Mouse (Mus musculus) lung, postnatal 0 days (tissue): ENCODE data around the gene Mfsd6. TPM values are rescaled to one million over a fixed set of nuclear protein-coding genes. Genes with fewer than 3 reads are reported as not detected.

Source experiments
- ATAC-seq: fragments of 200-750 bp; cut with Nextera tagmentation; 2 replicates; pipeline ENCODE4 v1.8.0; 2017; ENCODE audit warnings: moderate library complexity
- DNase-seq: peaks from one replicate; pipeline ENCODE4 v3.0.0-alpha.2; 2016; ENCODE audit warnings: low spot score
- H3K27ac ChIP-seq: fragments of 300-500 bp; sonication (generic); 2 replicates; pipeline ENCODE4 v1.5.1; 2014; ENCODE audit warnings: antibody characterized with exemption, mild to moderate bottlenecking, low read length, mixed read lengths
- H3K27me3 ChIP-seq: fragments of 300-500 bp; sonication (generic); replicated peaks from 2 replicates; pipeline ENCODE4 v1.6.1; 2014; ENCODE audit warnings: low read length, mixed read lengths; ENCODE audit not compliant: insufficient read depth
- H3K36me3 ChIP-seq: fragments of 300-500 bp; sonication (generic); 2 replicates; pipeline ENCODE4 v1.6.1; 2014; ENCODE audit warnings: low read length, mixed read lengths; ENCODE audit not compliant: insufficient read depth
- H3K4me1 ChIP-seq: fragments of 300-500 bp; sonication (generic); 2 replicates; pipeline ENCODE4 v1.6.1; 2014; ENCODE audit warnings: antibody characterized with exemption, low read depth, low read length, mixed read lengths; ENCODE audit not compliant: insufficient read depth
- H3K4me2 ChIP-seq: fragments of 300-500 bp; sonication (generic); replicated peaks from 2 replicates; pipeline ENCODE4 v1.6.1; 2014; ENCODE audit warnings: low read depth, mild to moderate bottlenecking, low read length, moderate library complexity, mixed read lengths
- H3K4me3 ChIP-seq: fragments of 300-500 bp; sonication (generic); 2 replicates; pipeline ENCODE4 v1.5.1; 2014; ENCODE audit warnings: low read depth, low read length
- H3K9ac ChIP-seq: fragments of 300-500 bp; sonication (generic); replicated peaks from 2 replicates; pipeline ENCODE4 v1.6.1; 2014; ENCODE audit warnings: low read depth, mild to moderate bottlenecking
- H3K9me3 ChIP-seq: fragments of 300-500 bp; sonication (generic); 2 replicates; pipeline ENCODE4 v1.6.1; 2016; ENCODE audit warnings: low read length, mixed read lengths
- CTCF ChIP-seq: IDR thresholded peaks from 2 replicates; pipeline ENCODE4 v1.5.1; 2016; ENCODE audit warnings: antibody characterized with exemption, mild to moderate bottlenecking
- EP300 ChIP-seq: IDR thresholded peaks from 2 replicates; pipeline ENCODE4 v1.6.1; 2016; ENCODE audit warnings: antibody characterized with exemption, mild to moderate bottlenecking, control low read depth
- WGBS: fragments of 180-500 bp; shearing (Covaris S2); extraction: QIAGEN DNeasy Blood & Tissue Kit; methylation state at CpG from one replicate; pipeline ENCODE4 v1.1.7; 2014; 5-methylcytosine and 5-hydroxymethylcytosine counted together
- polyA plus RNA-seq: library from polyadenylated mRNA; unstranded; fragments of >200 nt; fragmentation: Nextera tagmentation; extraction: Ambion mirVana; gene quantifications from 2 replicates; pipeline ENCODE4 v1.2.1, GENCODE M21; 2015

Mfsd6 gene
- polyA plus RNA-seq, 1 experiment from 2014 or later: 4.2 TPM

DNA sequence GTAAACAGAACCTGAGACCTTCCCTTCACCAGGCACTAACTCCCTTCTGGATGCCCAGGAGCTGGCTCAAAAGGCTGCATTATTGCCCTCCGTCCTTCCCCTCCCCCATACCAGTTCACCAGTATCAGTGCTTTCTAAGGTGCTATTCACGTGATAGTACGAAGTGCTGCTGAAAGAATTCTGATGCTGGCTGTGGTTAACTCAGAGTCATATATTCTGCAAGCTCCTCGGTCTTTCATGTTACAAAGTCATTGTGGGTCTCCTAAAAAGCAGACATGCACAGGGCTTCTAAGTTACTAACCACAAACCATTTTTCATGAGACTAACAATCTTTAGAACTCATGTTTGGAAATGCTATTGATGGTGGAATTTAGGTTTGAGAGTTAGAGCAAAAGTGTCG lies 77.2 kb downstream of the Mfsd6 start:
- Histone ChIP-seq H3K27ac (no peak overlapping the region), H3K9me3 (no peaks in the 10 kb centered on the region), H3K4me3 (no peak overlapping the region), H3K4me2 (no peak overlapping the region), H3K36me3 (no peaks in the 10 kb centered on the region), H3K9ac (no peak overlapping the region), H3K27me3 (no peaks in the 10 kb centered on the region), H3K4me1 (peaks cover 5% of the 10 kb centered on the region)
- TF ChIP-seq EP300: no peak
- no peak for TF ChIP-seq CTCF
- DNase-seq (no peak), ATAC-seq (no peak)
- 85% methylated on average over 5 of the region's 5 CpGs for WGBS

DNA sequence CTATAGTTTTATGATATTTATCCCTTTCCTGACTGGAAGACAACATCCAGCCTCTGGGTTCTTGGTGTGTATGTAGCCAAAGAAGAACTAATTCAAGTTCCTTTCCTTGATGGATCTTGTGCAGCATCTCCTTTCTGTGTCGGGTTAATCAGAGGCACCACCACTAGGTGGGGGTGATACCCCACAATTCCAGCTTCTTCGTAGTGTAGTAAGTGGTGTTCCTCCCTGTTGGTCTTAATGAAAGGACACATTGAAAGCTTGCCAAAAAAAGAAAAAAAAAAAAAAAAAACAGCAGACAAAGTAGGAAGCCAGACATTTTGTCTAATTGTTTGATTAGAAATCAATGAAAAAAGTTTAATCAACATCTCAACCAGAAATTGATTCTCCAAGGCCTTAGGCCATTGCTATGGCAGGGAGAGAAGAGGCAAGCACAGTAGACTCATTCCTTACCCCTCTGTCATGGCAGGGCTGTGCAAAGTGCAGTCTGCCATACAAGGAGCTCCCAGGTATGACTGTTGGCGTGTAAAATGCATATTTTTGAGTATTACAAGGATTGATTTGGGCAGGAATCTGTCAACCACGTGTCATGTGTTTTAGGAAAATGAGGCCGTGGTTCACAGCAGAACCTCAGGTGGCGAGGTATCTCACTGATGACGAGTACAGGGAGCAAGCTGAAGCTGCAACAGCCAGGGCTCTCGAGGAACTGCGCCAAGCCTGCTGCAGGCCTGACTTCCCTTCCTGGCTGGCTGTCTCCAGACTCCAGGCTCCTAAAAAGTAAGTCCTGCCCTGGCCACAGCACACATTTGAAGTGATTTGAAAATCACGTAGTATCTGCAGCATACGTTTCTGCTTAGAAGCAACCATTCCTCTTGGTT lies 78.9 kb downstream of the Mfsd6 start:
- H3K36me3 ChIP-seq: no peaks in the 10 kb centered on the region
- peaks cover 5% of the 10 kb centered on the region for H3K4me1 ChIP-seq
- no peaks in the 10 kb centered on the region for H3K9me3 ChIP-seq
- no peak overlapping the region for H3K9ac ChIP-seq
- peak; percentile 85 for DNase-seq
- no peaks in the 10 kb centered on the region for H3K27me3 ChIP-seq
- H3K4me3 ChIP-seq: no peak overlapping the region
- no peak overlapping the region for H3K4me2 ChIP-seq
- WGBS: 76% methylated on average over 11 of the region's 11 CpGs
- H3K27ac ChIP-seq: no peak overlapping the region
- TF ChIP-seq CTCF: peak; percentile 87
- no peak for TF ChIP-seq EP300
- peak; percentile 85 for ATAC-seq

DNA sequence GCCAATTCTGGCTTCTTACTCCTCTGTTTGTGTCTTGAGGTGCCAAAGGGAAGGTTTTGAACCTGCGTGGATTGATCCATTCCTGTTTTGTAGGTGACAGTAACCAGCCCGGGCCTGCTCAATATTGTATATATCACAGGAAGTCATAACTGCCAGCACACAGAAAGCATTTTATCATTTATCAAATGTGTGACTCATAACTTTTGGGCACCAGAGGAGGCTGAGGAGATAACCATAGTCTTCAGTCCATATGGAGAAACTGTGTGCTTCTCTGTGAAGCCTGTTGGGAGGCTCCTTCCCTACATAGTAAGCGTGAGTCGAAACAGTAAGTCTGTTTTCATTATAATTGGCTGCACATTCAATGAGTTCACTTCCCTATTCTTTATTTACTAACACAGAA lies 86.5 kb downstream of the Mfsd6 start:
- TF ChIP-seq EP300 (no peak), CTCF (no peak)
- DNase-seq: no peak
- Histone ChIP-seq H3K27me3 (no peaks in the 10 kb centered on the region), H3K36me3 (no peaks in the 10 kb centered on the region), H3K9me3 (no peaks in the 10 kb centered on the region), H3K4me1 (no peaks in the 10 kb centered on the region), H3K9ac (no peak overlapping the region), H3K4me3 (no peak overlapping the region), H3K4me2 (no peak overlapping the region), H3K27ac (no peak overlapping the region)
- ATAC-seq: no peak
- WGBS: 81% methylated on average over 4 of the region's 4 CpGs

DNA sequence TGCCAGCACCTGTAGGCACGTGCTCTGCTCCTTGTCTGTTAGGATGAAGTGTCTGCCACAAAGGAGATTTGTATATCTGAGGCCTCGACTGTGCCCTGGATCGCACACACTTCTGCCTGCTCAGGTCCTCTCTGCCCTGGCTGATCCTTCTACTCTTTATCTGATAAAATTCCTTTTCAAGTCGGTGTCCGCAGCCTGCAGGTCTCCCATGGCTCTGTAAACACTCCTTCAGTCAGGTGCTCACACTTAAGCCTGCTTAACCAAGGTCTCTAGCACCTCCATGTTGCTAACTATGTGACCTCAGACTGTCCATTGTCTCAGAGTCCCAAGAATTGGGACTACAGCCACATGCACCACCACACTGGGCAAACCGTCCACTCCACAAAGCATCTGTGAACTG lies 87.0 kb downstream of the Mfsd6 start:
- H3K4me3 ChIP-seq: no peak overlapping the region
- DNase-seq: peak; percentile 57

DNA sequence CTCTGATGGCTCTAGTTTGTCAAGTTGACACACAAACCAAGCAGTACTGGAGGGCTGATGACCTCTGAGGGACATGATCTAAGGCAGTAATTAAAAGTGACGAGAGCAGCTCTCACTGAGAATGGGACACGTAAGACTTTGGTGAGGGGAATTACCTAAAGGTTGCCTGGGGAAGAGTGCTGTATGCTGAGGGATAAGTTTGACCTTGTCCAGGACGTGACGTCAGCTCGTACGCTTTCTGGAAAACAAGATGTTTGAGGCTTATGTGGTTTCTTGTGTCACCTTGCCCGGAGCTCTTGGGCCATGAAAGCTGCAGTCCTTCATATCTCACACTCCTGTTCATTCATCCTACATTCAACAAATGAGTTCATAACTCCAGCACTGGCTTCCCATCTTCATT lies 88.2 kb downstream of the Mfsd6 start:
- TF ChIP-seq EP300 (no peak), CTCF (no peak)
- WGBS: 86% methylated on average over 7 of the region's 7 CpGs

More for the DNA sequence above, 87.0 kb downstream of the Mfsd6 start:
- 50% methylated on average over 6 of the region's 6 CpGs for WGBS
- no peak overlapping the region for H3K27ac ChIP-seq
- TF ChIP-seq CTCF: no peak
- TF ChIP-seq EP300: no peak
- no peaks in the 10 kb centered on the region for H3K36me3 ChIP-seq
- no peak overlapping the region for H3K4me2 ChIP-seq
- peak; percentile 83 for ATAC-seq
- H3K27me3 ChIP-seq: no peaks in the 10 kb centered on the region
- H3K4me1 ChIP-seq: no peaks in the 10 kb centered on the region
- no peak overlapping the region for H3K9ac ChIP-seq
- H3K9me3 ChIP-seq: no peaks in the 10 kb centered on the region

DNA sequence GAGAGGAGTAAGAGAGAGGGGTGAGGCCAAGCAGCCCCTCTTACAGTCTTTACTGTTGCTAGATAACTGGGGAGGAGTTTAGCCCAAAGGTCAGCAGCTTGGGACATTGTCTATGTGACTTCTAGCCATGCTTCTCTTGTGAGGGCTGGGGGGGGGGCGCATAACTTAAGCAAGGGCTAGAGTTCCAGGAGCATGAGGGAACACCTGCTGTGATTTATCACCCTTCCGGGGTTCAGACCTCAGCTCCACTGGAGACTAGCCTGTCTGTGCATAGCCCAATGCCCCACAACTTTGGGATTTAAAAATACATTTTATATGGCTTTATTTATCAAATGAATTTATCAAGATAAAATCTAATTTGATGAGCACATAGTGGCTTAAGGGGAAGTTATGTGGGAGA lies 89.2 kb downstream of the Mfsd6 start:
- H3K9ac ChIP-seq: no peak overlapping the region
- TF ChIP-seq EP300: no peak
- no peak for TF ChIP-seq CTCF
- no peak overlapping the region for H3K4me2 ChIP-seq
- no peak for ATAC-seq
- no peaks in the 10 kb centered on the region for H3K36me3 ChIP-seq
- no peak for DNase-seq
- H3K4me1 ChIP-seq: no peaks in the 10 kb centered on the region
- H3K27ac ChIP-seq: no peak overlapping the region
- H3K27me3 ChIP-seq: no peaks in the 10 kb centered on the region
- H3K9me3 ChIP-seq: no peaks in the 10 kb centered on the region
- no peak overlapping the region for H3K4me3 ChIP-seq
- 90% methylated on average over 2 of the region's 2 CpGs for WGBS

More for the DNA sequence above, 88.2 kb downstream of the Mfsd6 start:
- H3K27ac ChIP-seq: no peak overlapping the region
- H3K4me2 ChIP-seq: no peak overlapping the region
- H3K9ac ChIP-seq: no peak overlapping the region
- H3K27me3 ChIP-seq: no peaks in the 10 kb centered on the region
- DNase-seq: no peak
- H3K4me3 ChIP-seq: no peak overlapping the region
- no peak for ATAC-seq
- no peaks in the 10 kb centered on the region for H3K4me1 ChIP-seq
- H3K36me3 ChIP-seq: no peaks in the 10 kb centered on the region
- H3K9me3 ChIP-seq: no peaks in the 10 kb centered on the region
